Mouse (Mus musculus): Measurements from ENCODE around the gene Dtymk. TPM values are rescaled to one million over a fixed set of nuclear protein-coding genes. Genes with fewer than 3 reads are reported as not detected.
"Not testable (repeated sequence)": the region's sequence is repeated elsewhere in the genome, so short reads cannot be mapped to it uniquely, and the experiment has no call there.

The Dtymk gene
- total RNA-seq, 2 experiments from 2014 or later: 229 to 234 TPM

GRCm38 (mm10) chr1:93805221-93805951, 3.7 kb upstream of the Dtymk start:
- ATAC-seq (replicated peaks; ENCODE audit: poor library complexity): no peak

DNA sequence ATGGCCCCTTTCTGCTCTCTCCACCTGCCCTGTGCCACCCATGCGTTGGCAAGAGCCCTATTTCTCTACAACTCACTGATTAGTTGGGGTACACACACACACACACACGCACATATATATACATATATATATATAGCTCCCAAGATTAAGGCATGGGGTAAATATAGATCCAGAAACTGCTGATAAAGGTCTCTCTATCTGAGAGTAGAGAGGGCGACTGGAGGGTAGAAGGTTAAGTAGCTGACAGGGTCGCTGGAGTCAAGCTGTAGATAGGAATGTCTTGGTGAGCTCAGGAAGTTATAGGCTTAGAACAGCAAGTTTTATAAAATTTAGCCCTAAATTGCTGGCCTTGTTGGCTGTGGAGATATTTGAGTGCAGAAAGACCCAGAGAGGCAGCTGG, 3.1 kb upstream of the Dtymk start:
- no peak for ATAC-seq (replicated peaks; ENCODE audit: poor library complexity)

DNA sequence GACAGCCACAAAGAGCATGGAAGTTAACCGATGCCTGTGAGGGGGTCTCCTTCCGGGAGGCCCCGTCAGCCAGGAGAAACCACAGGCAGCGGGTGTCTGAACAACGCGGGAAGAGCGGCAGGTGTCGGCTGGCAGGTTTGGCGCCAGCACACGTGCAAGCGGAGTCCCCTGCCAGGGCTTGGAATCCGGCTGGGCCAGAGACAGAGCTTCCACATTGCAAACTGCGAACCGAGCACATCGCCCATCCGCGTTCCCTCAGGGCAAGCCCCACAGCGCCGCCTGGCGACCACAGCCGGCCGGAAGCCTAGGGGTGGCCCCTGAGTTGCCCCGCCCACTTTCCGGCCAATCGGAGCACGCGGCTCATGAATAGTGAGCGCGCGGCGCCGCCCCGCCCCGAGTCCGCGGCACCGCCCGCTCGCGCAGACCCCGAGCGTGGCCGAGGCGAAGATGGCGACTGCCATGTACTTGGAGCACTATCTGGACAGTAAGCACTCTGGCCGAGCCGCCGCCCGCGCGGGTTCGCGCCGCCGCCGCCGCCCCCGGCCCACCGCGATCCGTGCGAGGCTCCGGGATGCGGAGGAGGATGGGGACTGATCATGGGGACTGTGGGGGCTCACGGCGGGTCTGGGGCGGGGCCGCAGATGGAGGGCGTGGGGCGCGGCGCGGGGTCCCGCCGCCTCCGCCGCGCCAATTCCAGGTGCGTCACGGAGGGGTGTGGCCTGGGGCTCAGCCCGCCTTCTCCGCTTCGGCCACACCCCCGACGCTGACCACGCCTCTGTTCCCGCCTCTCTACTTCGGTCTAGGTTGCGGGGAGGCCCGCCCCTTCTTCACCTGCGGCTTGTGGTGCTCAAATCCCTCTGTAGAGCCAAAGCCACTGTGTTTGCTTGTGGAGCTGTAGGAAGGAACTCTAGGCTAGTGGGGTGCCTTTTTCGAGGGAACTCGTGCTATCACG, 2.1 kb upstream of the Dtymk start, which contains the start of gene Ing5:
Ing5 (plus strand) TSS at position 410 of the 952 bp plus-strand sequence.
- peak; percentile 62 for ATAC-seq (replicated peaks; ENCODE audit: poor library complexity)

- ATAC-seq (replicated peaks; ENCODE audit: poor library complexity): peak; percentile 7
These were observed 1.0 kb upstream of the Dtymk start for GRCm38 (mm10) chr1:93802771-93803170.

GRCm38 (mm10) chr1:93800670-93801503, 847 bp downstream of the Dtymk start:
- no peak for ATAC-seq (replicated peaks; ENCODE audit: poor library complexity)

GRCm38 (mm10) chr1:93795886-93796285, 5.8 kb downstream of the Dtymk start:
- no peak for ATAC-seq (replicated peaks; ENCODE audit: poor library complexity)

DNA sequence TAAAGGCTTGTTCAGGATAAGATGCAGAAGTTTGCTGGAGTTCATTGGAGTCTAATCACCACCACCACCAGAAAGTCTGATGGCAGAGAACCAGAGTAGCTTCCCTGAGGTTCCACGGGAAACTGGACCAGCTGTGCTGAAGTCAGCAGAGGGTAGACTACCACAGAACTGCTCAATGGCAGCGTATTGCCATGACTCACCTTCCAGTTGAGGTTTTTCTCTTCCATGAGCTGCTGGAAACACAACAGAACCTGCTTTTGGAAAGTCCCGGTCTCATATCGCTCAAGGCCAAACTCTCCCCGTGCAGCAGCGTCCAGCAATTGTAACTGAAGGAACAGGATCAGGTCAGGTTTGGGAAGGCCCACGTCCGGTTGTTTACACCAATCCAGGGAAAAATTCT, 7.2 kb downstream of the Dtymk start:
- no peak for ATAC-seq (replicated peaks; ENCODE audit: poor library complexity)

DNA sequence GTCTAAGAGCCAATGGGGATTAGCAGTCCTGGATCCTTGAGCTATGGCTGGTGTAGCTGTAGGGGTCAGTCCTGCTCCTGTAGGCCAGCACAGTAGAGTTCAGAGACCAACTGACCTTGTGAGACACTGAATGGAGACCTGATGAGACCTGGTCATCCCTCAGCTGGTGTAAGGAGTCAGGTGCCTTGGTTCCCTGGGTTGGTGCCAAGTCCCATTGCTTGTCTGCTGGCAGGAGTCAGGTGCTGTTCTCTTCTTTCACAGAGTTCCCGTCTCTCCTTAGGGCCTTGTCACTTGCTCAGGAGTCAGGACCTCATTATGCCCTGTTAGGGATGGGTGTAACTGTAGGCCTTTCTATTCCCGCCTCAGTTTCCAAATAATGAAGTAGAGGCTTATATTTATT, 14.8 kb downstream of the Dtymk start:
- ATAC-seq (replicated peaks; ENCODE audit: poor library complexity): no peak

- no peak for ATAC-seq (replicated peaks; ENCODE audit: poor library complexity)
These were observed 25.0 kb downstream of the Dtymk start for GRCm38 (mm10) chr1:93776686-93777085.

GRCm38 (mm10) chr1:93769901-93770300, 31.8 kb downstream of the Dtymk start:
- ATAC-seq (replicated peaks; ENCODE audit: poor library complexity): no peak

GRCm38 (mm10) chr1:93767600-93767999, 34.1 kb downstream of the Dtymk start:
- no peak for ATAC-seq (replicated peaks; ENCODE audit: poor library complexity)

DNA sequence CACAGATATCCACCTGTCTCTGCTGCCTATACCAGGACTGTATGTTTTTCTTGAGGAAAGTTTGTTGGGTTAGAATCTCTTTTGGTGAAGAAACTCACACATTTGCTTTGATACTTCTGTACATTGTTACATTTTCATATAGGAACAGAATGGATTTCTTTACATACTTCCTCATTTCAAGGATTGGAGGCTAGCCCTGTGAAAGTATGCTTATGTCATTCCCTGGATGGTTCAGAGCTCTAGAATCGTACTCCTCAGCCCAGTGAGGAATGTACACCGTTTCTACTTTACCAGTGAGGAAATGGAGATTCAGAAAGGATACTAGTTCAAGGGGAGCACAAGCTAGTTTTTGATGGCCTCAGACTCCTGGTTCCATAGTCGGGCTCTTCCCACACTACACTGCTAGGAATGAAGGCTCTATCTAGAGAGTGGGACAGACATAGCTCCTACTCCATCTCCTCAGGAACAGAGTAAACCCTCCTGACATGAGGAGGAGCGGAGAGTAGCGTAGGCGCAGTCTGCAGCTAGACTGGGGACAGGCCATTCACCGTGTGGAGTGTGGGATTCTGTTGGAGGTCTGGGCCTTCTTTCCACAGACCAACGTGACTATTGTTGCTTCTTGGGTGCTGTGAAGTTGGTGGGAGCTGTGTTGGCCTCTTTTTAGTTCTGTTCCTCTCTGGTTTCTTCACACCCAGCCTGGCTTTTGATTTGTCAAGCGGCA, 36.7 kb downstream of the Dtymk start:
- peak; percentile 68 for ATAC-seq (replicated peaks; ENCODE audit: poor library complexity)

DNA sequence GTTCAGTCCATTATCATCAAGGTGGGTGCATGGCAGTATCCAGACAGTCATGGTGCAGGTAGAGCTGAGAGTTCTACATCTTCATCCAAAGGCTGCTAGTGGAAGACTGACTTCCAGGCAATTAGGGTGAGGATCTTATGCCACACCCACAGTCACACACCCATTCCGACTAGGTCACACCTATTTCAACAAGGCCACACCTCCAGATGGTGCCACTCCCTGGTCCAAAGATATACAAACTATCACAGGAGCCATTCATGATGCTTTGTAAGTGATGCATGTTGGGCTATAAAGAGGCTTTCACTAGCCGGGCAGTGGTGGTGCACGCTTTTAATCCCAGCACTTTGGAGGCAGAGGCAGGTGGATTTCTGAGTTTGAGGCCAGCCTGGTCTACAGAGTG, 38.2 kb downstream of the Dtymk start:
- ATAC-seq (replicated peaks; ENCODE audit: poor library complexity): not testable (repeated sequence)

DNA sequence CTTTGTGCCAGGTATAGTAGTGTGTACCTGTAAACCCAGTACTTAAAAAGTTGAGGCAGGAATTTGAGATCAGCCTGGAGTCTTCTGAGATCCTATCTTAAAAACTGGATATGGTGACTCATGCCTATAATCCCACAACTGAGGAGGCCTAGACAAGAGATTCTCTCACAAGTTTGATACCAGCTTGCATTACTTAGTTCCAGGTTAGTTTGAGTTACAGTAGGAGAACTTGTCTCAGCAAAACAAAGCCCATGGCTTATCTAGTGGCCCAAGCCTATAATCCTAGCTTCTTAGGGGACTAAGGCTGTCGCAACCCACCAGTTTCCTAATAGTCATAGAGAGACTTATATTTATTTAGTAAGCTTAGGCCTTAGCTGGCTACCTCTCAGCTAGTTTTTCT, 41.7 kb downstream of the Dtymk start:
- ATAC-seq (replicated peaks; ENCODE audit: poor library complexity): no peak

- peak; percentile 36 for ATAC-seq (replicated peaks; ENCODE audit: poor library complexity)
These were observed 45.6 kb downstream of the Dtymk start for GRCm38 (mm10) chr1:93756154-93756553.

- no peak for ATAC-seq (replicated peaks; ENCODE audit: poor library complexity)
These were observed 46.1 kb downstream of the Dtymk start for GRCm38 (mm10) chr1:93755618-93756017.

DNA sequence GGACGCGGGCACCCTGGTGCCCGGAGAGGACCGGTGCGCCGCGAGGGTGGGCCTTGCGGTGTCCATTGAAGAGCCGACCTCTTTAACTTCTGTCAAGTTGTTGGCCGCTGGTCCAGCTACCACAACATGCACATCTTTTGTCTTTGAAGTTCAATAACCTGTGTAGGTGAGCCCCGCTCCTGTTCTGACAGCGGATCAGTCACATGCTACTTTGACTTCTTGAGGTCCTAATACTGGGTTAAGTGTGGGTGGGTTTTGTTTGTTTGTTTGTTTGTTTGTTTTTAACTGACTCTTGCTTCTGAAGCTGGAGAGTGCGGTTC, 46.5 kb downstream of the Dtymk start:
- no peak for ATAC-seq (replicated peaks; ENCODE audit: poor library complexity)

- peak; percentile 70 for ATAC-seq (replicated peaks; ENCODE audit: poor library complexity)
These were observed 47.0 kb downstream of the Dtymk start, which contains the start of gene Thap4 for GRCm38 (mm10) chr1:93754573-93755290. Gene Thap4, minus strand, starts transcription at chr1:93754864.

GRCm38 (mm10) chr1:93753911-93754572, 47.7 kb downstream of the Dtymk start:
- ATAC-seq (replicated peaks; ENCODE audit: poor library complexity): peak; percentile 28

Measured in megakaryocyte progenitor cell, adult 5-6 weeks (primary cell).